Mouse (Mus musculus) midbrain, embryonic 11.5 days (tissue): ENCODE measurements around the gene Gpha2. TPM values are rescaled to one million over a fixed set of nuclear protein-coding genes. Genes with fewer than 3 reads are reported as not detected.

Experiments
- ATAC-seq: fragments of 200-750 bp; cut with Nextera tagmentation; 2 replicates; pipeline ENCODE4 v1.8.0; 2017; ENCODE audit warnings: moderate TSS enrichment, moderate library complexity; ENCODE audit not compliant: low FRiP score
- DNase-seq: peaks from one replicate; pipeline ENCODE4 v3.0.0; 2015; ENCODE audit warnings: low spot score; ENCODE audit errors: missing footprints
- H3K27ac ChIP-seq: fragments of 300-500 bp; sonication (generic); 2 replicates; pipeline ENCODE4 v1.5.1; 2014; ENCODE audit warnings: low read depth, low read length
- H3K27me3 ChIP-seq: fragments of 300-500 bp; sonication (generic); 2 replicates; pipeline ENCODE4 v1.6.1; 2014; ENCODE audit warnings: mild to moderate bottlenecking, low read length, moderate library complexity, mixed read lengths; ENCODE audit not compliant: control insufficient read depth, insufficient read depth
- H3K36me3 ChIP-seq: fragments of 300-500 bp; sonication (generic); 2 replicates; pipeline ENCODE4 v1.6.1; 2014; ENCODE audit warnings: mild to moderate bottlenecking, low read length, moderate library complexity, mixed read lengths; ENCODE audit not compliant: control insufficient read depth, insufficient read depth
- H3K4me1 ChIP-seq: fragments of 300-500 bp; sonication (generic); 2 replicates; pipeline ENCODE4 v1.6.1; 2014; ENCODE audit warnings: low read length; ENCODE audit not compliant: control insufficient read depth, insufficient read depth
- H3K4me2 ChIP-seq: fragments of 300-500 bp; sonication (generic); 2 replicates; pipeline ENCODE4 v1.6.1; 2014; ENCODE audit warnings: mild to moderate bottlenecking, moderate library complexity
- H3K4me3 ChIP-seq: fragments of 300-500 bp; sonication (generic); 2 replicates; pipeline ENCODE4 v1.5.1; 2014; ENCODE audit warnings: low read depth, low read length
- H3K9ac ChIP-seq: fragments of 300-500 bp; sonication (generic); 2 replicates; pipeline ENCODE4 v1.6.1; 2014; ENCODE audit warnings: low read length
- H3K9me3 ChIP-seq: fragments of 300-500 bp; sonication (generic); 2 replicates; pipeline ENCODE4 v1.6.1; 2016; ENCODE audit warnings: low read length; ENCODE audit not compliant: control insufficient read depth
- WGBS: fragments of 180-500 bp; shearing (Covaris S2); extraction: QIAGEN DNeasy Blood & Tissue Kit; methylation state at CpG from one replicate; pipeline ENCODE4 v1.1.7; 2014; 5-methylcytosine and 5-hydroxymethylcytosine counted together
- polyA plus RNA-seq: library from polyadenylated mRNA; unstranded; fragments of >200 nt; fragmentation: Nextera tagmentation; extraction: Ambion mirVana; gene quantifications from 2 replicates; pipeline ENCODE4 v1.2.1, GENCODE M21; 2014

Gpha2 gene
- polyA plus RNA-seq, 1 experiment from 2014 or later = 0.40 TPM

GRCm38 (mm10) chr19:6236842-6237241 lies 10.7 kb downstream of the Gpha2 start:
- no peak overlapping the region for H3K4me2 ChIP-seq
- DNase-seq (no peak), ATAC-seq (no peak)
- H3K27ac ChIP-seq = no peak overlapping the region
- no peak overlapping the region for H3K4me3 ChIP-seq
- no peak overlapping the region for H3K9ac ChIP-seq
- no peaks in the 10 kb centered on the region for H3K9me3 ChIP-seq
- 69% methylated on average over 7 of the region's 7 CpGs for WGBS
- H3K36me3 ChIP-seq = no peaks in the 10 kb centered on the region
- no peaks in the 10 kb centered on the region for H3K27me3 ChIP-seq
- H3K4me1 ChIP-seq = peaks cover 11% of the 10 kb centered on the region

DNA sequence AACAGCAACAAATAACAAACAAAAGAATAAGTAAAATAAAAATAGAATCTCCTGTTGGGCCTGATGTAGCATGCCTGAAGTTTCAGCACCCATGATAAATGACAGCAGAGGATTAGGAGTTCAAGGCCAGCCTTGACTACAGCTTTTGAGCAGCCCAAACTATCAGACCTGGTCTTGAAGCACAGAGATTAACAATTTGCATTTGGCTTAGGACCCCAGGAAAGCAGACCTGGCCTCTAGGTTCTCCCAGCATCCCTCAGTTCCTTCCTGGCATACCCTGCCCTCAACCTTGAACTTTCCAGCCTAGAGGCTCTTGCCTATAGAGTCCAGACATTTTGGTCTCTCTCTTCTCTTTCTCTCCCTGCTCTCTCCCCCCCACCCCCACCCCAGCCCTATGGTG lies 12.6 kb downstream of the Gpha2 start:
- no peak for ATAC-seq
- H3K27ac ChIP-seq = no peak overlapping the region
- peaks cover 19% of the 10 kb centered on the region for H3K4me1 ChIP-seq

DNA sequence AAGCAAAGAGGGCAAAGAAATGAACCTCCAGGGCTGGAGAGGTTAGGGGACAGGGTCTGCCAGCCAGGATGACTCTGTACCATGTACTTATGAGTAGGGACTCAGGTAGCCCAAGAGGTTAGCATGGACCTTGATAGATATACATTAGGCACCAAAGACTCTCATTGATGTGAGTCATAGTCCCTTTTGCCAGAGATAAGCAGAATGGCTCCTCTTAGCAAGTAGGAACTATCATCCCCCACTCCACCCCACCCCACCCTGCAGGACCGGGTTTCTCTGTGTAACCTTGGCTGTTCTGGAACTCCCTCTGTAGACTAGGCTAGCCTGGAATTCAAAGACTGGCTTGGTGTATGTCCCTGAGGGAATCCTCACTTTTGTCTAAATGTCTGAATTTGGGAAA lies 14.0 kb downstream of the Gpha2 start:
- DNase-seq (no peak), ATAC-seq (no peak)
- Histone ChIP-seq H3K9ac (no peak overlapping the region), H3K27ac (no peak overlapping the region), H3K9me3 (no peaks in the 10 kb centered on the region), H3K4me3 (no peak overlapping the region), H3K4me2 (no peak overlapping the region), H3K36me3 (peaks cover 4% of the 10 kb centered on the region; the same call in 1 of the 2 replicates), H3K4me1 (peaks cover 12% of the 10 kb centered on the region), H3K27me3 (no peaks in the 10 kb centered on the region)
- WGBS = 88% methylated on average over 1 of the region's 1 CpGs

More for the DNA sequence above, 12.6 kb downstream of the Gpha2 start:
- DNase-seq = no peak
- Histone ChIP-seq H3K9ac (no peak overlapping the region), H3K4me3 (no peak overlapping the region), H3K27me3 (no peaks in the 10 kb centered on the region), H3K9me3 (no peaks in the 10 kb centered on the region), H3K36me3 (no peaks in the 10 kb centered on the region), H3K4me2 (no peak overlapping the region)

DNA sequence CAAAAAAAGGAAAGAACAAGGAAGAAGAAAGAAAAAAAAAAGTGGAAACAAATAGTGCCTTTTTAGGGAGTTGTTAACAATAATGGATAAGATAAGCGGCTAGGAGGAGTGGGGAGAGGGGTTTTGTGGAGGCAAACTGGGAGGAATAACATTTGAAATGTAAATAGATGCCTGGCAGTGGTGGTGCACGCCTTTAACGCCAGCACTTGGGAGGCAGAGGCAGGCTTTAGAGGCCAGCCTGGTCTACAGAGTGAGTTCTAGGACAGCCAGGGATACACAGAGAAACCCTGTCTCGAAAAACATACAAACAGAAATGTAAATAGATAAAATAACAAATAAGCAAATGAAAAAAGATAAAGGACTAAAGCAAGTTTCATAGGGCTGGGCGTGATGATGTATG lies 14.5 kb downstream of the Gpha2 start:
- Histone ChIP-seq H3K9me3 (no peaks in the 10 kb centered on the region), H3K27ac (no peak overlapping the region), H3K4me2 (peak overlapping the region; percentile 19), H3K4me1 (peaks cover 11% of the 10 kb centered on the region), H3K36me3 (peaks cover 4% of the 10 kb centered on the region; the same call in 1 of the 2 replicates), H3K4me3 (no peak overlapping the region; the same call in 1 of the 2 replicates), H3K9ac (no peak overlapping the region), H3K27me3 (no peaks in the 10 kb centered on the region)
- DNase-seq (peak; percentile 78), ATAC-seq (no peak)
- 39% methylated on average over 5 of the region's 5 CpGs for WGBS

DNA sequence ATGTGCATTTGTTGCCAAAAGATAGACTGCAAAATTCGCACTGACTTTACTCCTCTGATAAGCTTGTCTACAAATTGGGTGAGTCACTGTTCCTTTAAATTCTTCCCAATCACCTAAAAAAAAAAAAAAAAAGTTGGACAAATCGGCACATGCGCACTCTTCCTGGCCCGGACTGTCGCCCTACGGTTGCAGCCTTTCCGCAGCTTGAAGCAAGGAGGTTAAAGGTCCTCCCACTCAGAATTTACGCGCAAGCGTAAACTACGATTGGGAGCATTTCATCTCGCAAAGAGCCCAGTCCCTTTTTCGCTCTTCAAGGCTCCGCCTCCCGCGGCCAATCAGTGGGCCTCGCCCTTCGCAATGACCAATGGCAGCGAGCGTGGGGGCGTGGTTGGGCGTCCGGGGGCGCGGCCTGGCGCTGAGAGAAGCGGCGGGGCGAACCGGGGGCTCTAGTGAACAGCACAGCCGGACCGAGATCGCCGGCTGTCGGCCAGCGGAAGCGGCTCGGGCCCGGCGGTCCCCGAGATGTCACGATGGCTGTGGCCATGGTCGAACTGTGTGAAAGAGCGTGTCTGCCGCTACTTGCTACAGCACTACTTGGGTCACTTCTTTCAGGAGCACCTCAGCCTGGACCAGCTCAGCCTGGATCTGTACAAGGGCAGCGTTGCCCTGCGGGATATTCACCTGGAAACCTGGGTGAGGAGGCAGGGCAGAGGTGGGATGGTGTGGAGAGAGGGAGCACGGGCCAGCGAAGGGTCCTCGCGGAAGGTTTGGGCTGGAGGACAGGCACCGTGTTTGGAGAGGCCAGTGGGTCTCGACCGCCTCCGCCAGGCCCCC lies 15.3 kb downstream of the Gpha2 start, which contains the start of gene Atg2a:
TSS of gene Atg2a (plus strand) at position 395 of the 834 bp plus-strand sequence.
- Histone ChIP-seq H3K27me3 (no peaks in the 10 kb centered on the region), H3K9me3 (no peaks in the 10 kb centered on the region), H3K4me3 (peak within 1 kb of the TSS; percentile 82), H3K36me3 (peaks cover 4% of the 10 kb centered on the region; the same call in 1 of the 2 replicates), H3K4me1 (peaks cover 8% of the 10 kb centered on the region), H3K27ac (peak within 1 kb of the TSS; percentile 30; the same call in 1 of the 2 replicates), H3K9ac (peak within 1 kb of the TSS; percentile 92), H3K4me2 (peak within 1 kb of the TSS; percentile 96)
- WGBS = under 1% methylated on average over 55 of the region's 55 CpGs
- DNase-seq = peak; percentile 99
- ATAC-seq = peak; percentile 95

DNA sequence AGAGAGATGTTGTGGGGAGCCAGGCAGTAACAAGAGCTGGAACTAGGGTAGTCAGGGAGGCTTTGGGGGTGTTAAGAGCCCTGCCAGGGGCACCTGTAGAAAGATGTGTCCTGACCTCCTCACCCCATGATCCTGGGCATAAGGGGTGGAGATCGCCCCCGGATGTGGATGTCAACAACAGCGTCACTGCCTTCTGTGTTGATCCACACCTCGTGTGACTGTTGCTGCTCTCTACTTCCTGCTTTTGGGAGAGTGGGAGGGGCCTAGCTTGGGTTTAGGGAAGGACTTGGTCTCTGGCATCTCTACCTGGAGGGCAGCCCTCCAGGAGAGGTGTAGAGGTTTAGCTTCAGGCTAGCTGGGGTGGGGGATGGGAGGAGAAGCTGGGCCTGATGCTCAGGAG lies 16.1 kb downstream of the Gpha2 start:
- H3K27ac ChIP-seq = no peak overlapping the region
- H3K27me3 ChIP-seq = no peaks in the 10 kb centered on the region
- DNase-seq = no peak
- peak overlapping the region; percentile 96 for H3K4me2 ChIP-seq
- H3K4me1 ChIP-seq = peaks cover 8% of the 10 kb centered on the region
- no peak for ATAC-seq
- peak overlapping the region; percentile 92 for H3K9ac ChIP-seq
- 0% methylated on average over 4 of the region's 4 CpGs for WGBS
- H3K36me3 ChIP-seq = peaks cover 7% of the 10 kb centered on the region; the same call in 1 of the 2 replicates
- no peaks in the 10 kb centered on the region for H3K9me3 ChIP-seq
- H3K4me3 ChIP-seq = peak overlapping the region; percentile 82

DNA sequence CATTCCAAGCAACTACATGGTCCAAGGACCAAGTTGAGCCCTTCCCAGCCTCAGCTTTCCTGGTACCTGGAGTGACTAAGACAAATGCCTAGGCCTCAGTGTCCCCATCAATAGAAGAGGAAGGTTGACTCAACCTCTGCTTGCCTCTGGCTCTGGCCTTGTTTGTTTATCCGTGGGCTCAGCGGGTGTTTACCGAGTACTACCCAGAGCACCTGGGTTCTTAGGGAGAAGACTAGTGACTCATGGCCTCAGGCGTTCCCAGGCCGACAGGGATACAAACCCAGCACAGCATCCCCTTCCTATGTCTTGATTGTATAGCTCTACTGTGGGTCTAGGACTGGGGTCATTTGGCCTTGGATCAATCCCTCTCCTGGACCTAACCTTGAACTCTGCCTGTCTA lies 17.0 kb downstream of the Gpha2 start:
- ATAC-seq (no peak), DNase-seq (peak; percentile 45)
- WGBS = 88% methylated on average over 5 of the region's 5 CpGs
- no peak overlapping the region for H3K4me3 ChIP-seq
- H3K4me1 ChIP-seq = peaks cover 8% of the 10 kb centered on the region
- no peaks in the 10 kb centered on the region for H3K9me3 ChIP-seq
- H3K36me3 ChIP-seq = peaks cover 11% of the 10 kb centered on the region
- H3K9ac ChIP-seq = no peak overlapping the region
- H3K27me3 ChIP-seq = no peaks in the 10 kb centered on the region
- no peak overlapping the region for H3K27ac ChIP-seq
- no peak overlapping the region for H3K4me2 ChIP-seq

DNA sequence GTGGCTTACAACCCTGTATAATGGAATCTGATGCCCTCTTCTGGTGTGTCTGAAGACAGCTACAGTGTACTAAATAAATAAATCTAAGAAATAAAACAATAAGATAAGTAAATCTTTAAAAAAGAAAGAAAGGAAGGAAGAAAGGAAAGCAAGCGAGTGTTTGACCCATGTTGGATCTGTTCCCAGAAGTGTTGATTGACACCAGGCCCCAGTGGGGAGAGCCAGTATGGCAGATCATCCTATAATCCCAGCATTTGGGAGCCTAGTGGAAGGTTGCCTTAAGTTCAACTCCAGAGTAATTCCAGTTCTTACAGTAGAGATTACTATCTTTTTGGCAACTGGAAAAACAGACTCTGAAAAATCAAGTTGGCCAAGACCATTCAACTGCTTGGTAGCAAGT lies 19.6 kb downstream of the Gpha2 start:
- no peak overlapping the region for H3K27ac ChIP-seq
- no peaks in the 10 kb centered on the region for H3K9me3 ChIP-seq
- H3K4me1 ChIP-seq = peaks cover 8% of the 10 kb centered on the region
- no peak for DNase-seq
- no peak overlapping the region for H3K4me3 ChIP-seq
- no peaks in the 10 kb centered on the region for H3K27me3 ChIP-seq
- H3K36me3 ChIP-seq = peaks cover 12% of the 10 kb centered on the region
- 88% methylated on average over 1 of the region's 1 CpGs for WGBS
- ATAC-seq = no peak
- no peak overlapping the region for H3K9ac ChIP-seq
- no peak overlapping the region for H3K4me2 ChIP-seq

DNA sequence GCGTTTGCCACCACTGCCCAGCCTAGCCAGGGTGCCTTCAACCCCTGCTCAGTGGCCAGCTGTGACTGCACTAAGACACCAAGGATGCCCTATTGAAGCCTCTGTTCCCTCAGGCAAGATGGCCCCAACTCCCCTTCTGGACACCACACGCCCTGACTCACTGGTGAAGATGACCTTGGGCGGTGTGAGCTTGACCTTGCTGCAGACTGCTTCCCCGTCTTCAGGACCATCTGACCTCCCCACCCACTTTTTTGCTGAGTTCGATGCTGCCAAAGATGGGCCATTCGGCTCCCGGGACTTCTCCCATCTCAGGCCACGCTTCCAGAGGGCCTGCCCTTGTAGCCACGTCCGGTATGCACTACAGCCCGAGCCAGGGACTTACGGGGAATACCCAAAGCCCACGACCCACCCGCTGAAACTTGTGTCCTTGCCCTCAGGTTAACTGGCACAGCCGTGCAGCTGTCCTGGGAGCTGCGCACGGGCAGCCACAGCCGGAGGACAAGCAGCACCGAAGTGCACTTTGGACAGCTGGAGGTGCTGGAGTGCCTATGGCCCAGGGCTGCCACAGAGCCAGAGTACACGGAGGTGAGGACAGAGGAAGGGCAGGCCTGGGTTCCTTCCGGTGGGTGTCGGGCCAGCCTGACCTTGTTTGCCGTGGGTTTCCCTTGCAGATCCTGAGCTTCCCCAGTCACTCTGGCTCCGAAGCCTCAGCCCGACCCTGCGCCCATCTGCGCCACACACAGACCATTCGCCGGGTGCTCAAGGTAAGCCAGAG lies 21.5 kb downstream of the Gpha2 start:
- no peak overlapping the region for H3K4me3 ChIP-seq
- ATAC-seq (no peak), DNase-seq (no peak)
- H3K27ac ChIP-seq = no peak overlapping the region
- H3K9me3 ChIP-seq = no peaks in the 10 kb centered on the region
- no peaks in the 10 kb centered on the region for H3K27me3 ChIP-seq
- H3K36me3 ChIP-seq = peaks cover 16% of the 10 kb centered on the region
- no peak overlapping the region for H3K9ac ChIP-seq
- H3K4me1 ChIP-seq = peaks cover 1% of the 10 kb centered on the region
- 93% methylated on average over 29 of the region's 29 CpGs for WGBS
- H3K4me2 ChIP-seq = no peak overlapping the region
